Mouse (Mus musculus) E14TG2a.4 (cell line): Measurements from ENCODE around the gene Aldh8a1.

Experiments used
- CTCF ChIP-seq: conservative IDR thresholded peaks from 2 replicates; pipeline ENCODE4 v1.5.1; 2014; ENCODE audit warnings: low read length
- NANOG ChIP-seq: IDR thresholded peaks from 2 replicates; pipeline ENCODE4 v1.6.1; 2014; ENCODE audit warnings: borderline replicate concordance, low read length, mixed read lengths
- POU5F1 ChIP-seq: IDR thresholded peaks from 2 replicates; pipeline ENCODE4 v1.6.1; 2014; ENCODE audit warnings: low read length, borderline replicate concordance

DNA sequence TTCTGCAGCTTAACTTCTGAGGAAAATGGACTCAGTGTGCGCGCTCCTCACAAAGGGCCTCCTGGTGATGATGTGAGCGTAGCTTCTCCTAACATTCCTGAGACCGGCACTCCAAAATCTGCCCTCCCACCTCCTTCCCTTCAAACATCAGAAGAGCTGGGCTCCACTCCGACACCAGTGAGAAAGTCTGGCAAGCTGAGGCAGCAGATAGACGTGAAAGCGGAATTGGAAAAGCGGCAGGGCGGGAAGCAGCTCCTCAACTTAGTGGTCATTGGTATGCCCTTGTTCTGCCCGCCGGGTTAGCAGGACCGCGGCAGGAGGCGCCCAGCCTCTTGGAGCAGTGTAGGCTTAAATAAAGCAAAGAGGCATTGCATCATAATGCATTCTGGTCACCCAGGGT lies 35.4 kb upstream of the Aldh8a1 start:
- TF ChIP-seq CTCF (no peak), POU5F1 (no peak), NANOG (no peak)
